Mouse (Mus musculus) MEL (cell line): ENCODE measurements around the gene Chrm4.

Source experiments
- CTCF ChIP-seq, 3 experiments: IDR thresholded peaks in 2 of 3; conservative IDR thresholded peaks in 1 of 3; 2 replicates each; pipeline ENCODE4 v1.5.1; 2011 to 2012; ENCODE audit warnings: low read length in 3 of 3, low read depth in 2 of 3, mild to moderate bottlenecking in 2 of 3, improper control_type of control experiment in 1 of 3, inconsistent platforms in 1 of 3, mixed read lengths in 1 of 3, moderate library complexity in 1 of 3; ENCODE audit not compliant: control insufficient read depth in 1 of 3, insufficient read depth in 1 of 3, poor library complexity in 1 of 3, severe bottlenecking in 1 of 3
- MAFK ChIP-seq: IDR thresholded peaks from 2 replicates; pipeline ENCODE4 v1.6.1; 2011; ENCODE audit warnings: low read depth, mild to moderate bottlenecking, low read length, improper control_type of control experiment, borderline replicate concordance

DNA sequence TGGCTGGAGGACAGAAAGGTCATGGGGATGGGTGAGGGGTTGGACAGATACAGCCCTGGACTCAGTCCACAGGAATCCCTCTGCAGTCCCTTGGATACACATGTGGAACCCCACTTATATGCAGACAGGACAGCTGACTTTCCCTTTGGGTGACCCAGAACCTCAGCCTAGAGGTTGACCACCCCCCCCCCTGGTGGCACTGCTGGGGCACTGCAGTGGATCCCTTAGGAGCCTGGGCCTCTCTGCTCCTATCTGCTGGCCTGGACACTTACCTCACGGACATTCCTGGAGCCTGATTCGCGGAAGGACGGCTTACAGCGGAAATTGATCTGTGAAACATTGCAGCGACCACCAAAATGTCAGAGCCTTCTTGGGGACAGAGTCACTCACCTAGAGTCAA is 15.3 kb downstream of the Chrm4 start:
- TF ChIP-seq MAFK (no peak), CTCF (IDR thresholded peaks at IDR 0.05 in 2 of 3, conservative IDR thresholded peaks at IDR 0.05 in 1 of 3; ENCODE audit: control insufficient read depth in 1 of 3, insufficient read depth in 1 of 3, low read depth in 2 of 3, low read length in 3 of 3, poor library complexity in 1 of 3, severe bottlenecking in 1 of 3) (peak; percentile 53 to 69 (median 54))
